Mouse (Mus musculus): ENCODE results near the gene Ccdc7b.
"Not testable (repeated sequence)": the region's sequence is repeated elsewhere in the genome, so short reads cannot be mapped to it uniquely, and the experiment has no call there.

The Ccdc7b gene

DNA sequence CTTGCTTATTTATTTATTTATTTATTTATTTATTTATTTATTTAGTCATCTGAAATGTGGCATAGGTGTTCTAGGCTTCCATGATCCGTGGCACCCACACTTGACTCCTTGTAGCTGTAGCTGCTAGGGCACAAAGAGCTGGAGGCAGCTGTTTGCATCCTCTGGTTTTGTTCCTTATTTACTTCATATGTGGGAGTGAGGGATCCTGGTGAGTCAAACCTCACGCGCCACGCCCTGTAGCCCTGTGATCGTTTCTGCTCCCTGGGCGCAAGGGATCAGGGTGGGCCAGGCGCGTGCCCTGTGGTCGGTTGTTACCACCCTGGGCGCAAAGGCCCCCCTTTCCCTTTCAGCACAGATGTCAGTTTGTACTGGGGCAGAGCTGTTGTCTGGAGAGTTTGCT is at the start of gene Ccdc7b:
Gene Ccdc7b (plus strand): TSS at position 301 of the 400 bp plus-strand sequence.
- DNase-seq (ENCODE audit: low read depth), result not testable (repeated sequence)

DNA sequence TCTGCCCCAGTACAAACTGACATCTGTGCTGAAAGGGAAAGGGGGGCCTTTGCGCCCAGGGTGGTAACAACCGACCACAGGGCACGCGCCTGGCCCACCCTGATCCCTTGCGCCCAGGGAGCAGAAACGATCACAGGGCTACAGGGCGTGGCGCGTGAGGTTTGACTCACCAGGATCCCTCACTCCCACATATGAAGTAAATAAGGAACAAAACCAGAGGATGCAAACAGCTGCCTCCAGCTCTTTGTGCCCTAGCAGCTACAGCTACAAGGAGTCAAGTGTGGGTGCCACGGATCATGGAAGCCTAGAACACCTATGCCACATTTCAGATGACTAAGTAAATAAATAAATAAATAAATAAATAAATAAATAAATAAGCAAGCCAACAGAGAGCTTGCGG is 1.5 kb upstream of the Ccdc7b start, which contains the start of gene Ccdc7a:
Gene Ccdc7a (minus strand): TSS at position 101 of the 400 bp plus-strand sequence.
- not testable (repeated sequence) for DNase-seq (ENCODE audit: low read depth)

DNA sequence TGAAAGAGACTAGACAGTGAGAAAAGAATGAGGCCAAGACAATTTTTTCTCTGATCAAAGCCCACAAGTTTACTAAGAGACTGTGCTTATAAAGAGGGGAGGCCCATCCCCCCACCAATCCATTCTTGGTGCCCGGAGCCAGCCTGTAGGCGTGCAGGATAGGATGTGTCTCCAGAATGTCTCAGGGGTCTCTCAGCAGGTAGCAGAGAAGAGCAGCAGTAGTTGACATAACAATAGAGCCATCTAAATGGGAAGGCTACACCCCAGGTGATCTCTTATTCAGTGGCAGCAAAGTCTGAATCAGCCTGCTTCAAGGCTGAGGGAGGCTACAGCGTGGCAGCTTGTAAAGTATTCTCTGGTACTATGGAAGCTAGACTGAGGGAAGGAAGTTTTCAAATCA is 48.8 kb downstream of the Ccdc7b start:
- not testable (repeated sequence) for DNase-seq (ENCODE audit: low read depth)

DNA sequence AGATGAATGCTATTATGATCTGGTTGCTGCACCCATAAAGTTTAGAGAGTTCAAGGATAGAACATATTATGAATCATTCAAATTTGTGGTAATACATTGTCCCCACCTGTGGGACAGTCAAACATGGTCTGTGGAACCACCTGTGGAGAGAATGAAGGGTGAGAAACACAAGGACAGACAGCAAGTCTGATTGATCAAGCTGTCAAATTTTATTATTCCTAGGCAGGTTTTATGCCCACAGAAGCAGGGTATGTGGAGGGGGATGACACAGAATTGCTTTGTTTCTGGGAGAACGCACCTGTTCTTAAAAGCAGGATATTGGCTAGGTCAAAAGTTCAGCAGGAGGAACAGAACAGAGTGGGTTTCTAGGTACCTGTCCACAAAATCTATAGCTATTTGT is 64.6 kb downstream of the Ccdc7b start, which contains the start of gene Gm10999:
Gene Gm10999 (minus strand): TSS at position 101 of the 400 bp plus-strand sequence.
- DNase-seq (ENCODE audit: low read depth), result no peak

DNA sequence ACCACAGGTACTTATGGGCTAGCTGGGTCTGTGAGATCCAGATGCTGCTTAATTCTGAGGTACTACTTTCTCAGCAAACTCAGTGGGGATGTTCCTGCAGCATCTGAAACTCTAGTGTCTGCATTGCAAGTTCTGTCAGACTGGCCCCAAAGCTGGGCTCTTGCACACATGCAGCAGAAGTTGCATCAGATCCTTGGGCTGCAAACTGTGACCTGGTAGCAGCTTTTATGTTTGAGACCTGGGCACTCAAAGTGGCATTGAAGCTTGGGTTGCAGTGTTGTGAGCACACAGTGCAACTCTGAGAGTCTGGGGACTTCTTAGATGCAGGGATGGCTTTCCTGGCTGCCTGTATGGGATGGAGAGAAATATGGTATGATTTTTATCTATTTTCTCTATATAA is 66.5 kb downstream of the Ccdc7b start:
- no peak for DNase-seq (ENCODE audit: low read depth)
